Mouse (Mus musculus) CH12.LX (cell line): Measurements from ENCODE around the gene Irf5.
A peak's percentile ranks its signal among the peaks of the same experiment; 100 is the strongest.

ENCODE experiments used
- CHD1 ChIP-seq: IDR thresholded peaks from 2 replicates; pipeline ENCODE4 v1.6.1; 2012; ENCODE audit warnings: low read depth, low read length, improper control_type of control experiment, inconsistent platforms
- CTCF ChIP-seq, 2 experiments: IDR thresholded peaks in 1 of 2; conservative IDR thresholded peaks in 1 of 2; 2 replicates each; pipeline ENCODE4 v1.5.1; 2011 to 2012; ENCODE audit warnings: low read depth in 2 of 2, low read length in 2 of 2, improper control_type of control experiment in 1 of 2, inconsistent platforms in 1 of 2, mild to moderate bottlenecking in 1 of 2, moderate library complexity in 1 of 2
- EP300 ChIP-seq: IDR thresholded peaks from 2 replicates; pipeline ENCODE4 v1.6.1; 2011; ENCODE audit warnings: low read length, improper control_type of control experiment
- HCFC1 ChIP-seq: IDR thresholded peaks from 2 replicates; pipeline ENCODE4 v1.6.1; 2012; ENCODE audit warnings: low read depth, mild to moderate bottlenecking, inconsistent platforms, low read length, improper control_type of control experiment
- IRF4 ChIP-seq: IDR thresholded peaks from 2 replicates; pipeline ENCODE4 v1.6.1; 2014; ENCODE audit warnings: low read depth, mild to moderate bottlenecking, inconsistent platforms, low read length, improper control_type of control experiment
- MAX ChIP-seq: IDR thresholded peaks from 2 replicates; pipeline ENCODE4 v1.6.1; 2011; ENCODE audit warnings: low read length, improper control_type of control experiment
- POLR2A ChIP-seq: IDR thresholded peaks from 2 replicates; pipeline ENCODE4 v1.6.1; 2011; ENCODE audit warnings: low read depth, mild to moderate bottlenecking, improper control_type of control experiment, low read length
- POLR2AphosphoS2 ChIP-seq: IDR thresholded peaks from 2 replicates; pipeline ENCODE4 v1.6.1; 2011; ENCODE audit warnings: low read depth, low read length, improper control_type of control experiment
- ZKSCAN1 ChIP-seq: IDR thresholded peaks from 2 replicates; pipeline ENCODE4 v1.6.1; 2012; ENCODE audit warnings: low read depth, inconsistent platforms, low read length, improper control_type of control experiment, borderline replicate concordance

DNA sequence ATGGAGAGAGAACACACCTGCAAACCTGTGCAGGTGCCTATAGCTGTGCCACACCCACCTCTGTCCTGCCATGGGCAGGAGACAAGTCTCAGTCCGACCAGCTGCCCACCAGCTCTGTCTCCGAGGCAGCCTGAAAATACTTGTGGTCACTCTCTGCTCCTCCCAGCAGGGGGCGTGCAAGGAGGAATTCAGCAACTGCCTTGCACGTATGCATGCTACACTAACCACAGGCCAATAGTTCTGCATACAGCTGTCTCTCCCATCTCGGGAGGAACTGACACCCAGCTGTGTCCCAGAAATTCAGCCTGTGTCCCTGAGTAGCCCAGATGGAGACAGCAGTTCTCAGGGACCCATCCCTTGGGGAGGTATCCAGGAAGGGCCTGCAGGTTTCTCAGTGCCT is 9.3 kb upstream of the Irf5 start:
- TF ChIP-seq EP300 (no peak), POLR2A (no peak), CTCF (conservative IDR thresholded peaks at IDR 0.05 in 1 of 2, IDR thresholded peaks at IDR 0.05 in 1 of 2; ENCODE audit: low read depth in 2 of 2, low read length in 2 of 2) (peak; percentile 77 to 94), MAX (peak; percentile 48; the same call in 1 of the 2 replicates), POLR2AphosphoS2 (no peak), CHD1 (no peak), IRF4 (peak; percentile 74), ZKSCAN1 (no peak), HCFC1 (no peak)
